ENCODE assay signal across 8 mouse cellular contexts in genomic region chr2:166153891-166154711, GRCm38 (mm10). TPM values are rescaled to one million over a fixed set of nuclear protein-coding genes. Genes with fewer than 3 reads are reported as not detected.
DNase-seq lines count a peak whose midpoint lies in the region; ATAC-seq and TF ChIP-seq lines count a peak whose summit lies in the region.

No protein-coding gene starts in this region.

- peaks cover 5% of the 10 kb centered on the region; the same call in 1 of the 2 replicates for H3K27me3 ChIP-seq in cerebellum, adult 2 months (ENCODE audit: control insufficient read depth, insufficient read depth, low read length)
- H3K27me3 ChIP-seq in embryonic facial prominence, embryonic 14.5 days (replicated peaks; ENCODE audit: control insufficient read depth, insufficient read depth, low read length), result no peaks in the 10 kb centered on the region
- no peaks in the 10 kb centered on the region for H3K27me3 ChIP-seq in intestine, embryonic 14.5 days (replicated peaks; ENCODE audit: control insufficient read depth, insufficient read depth, low read length)
- peaks cover 41% of the 10 kb centered on the region for H3K27me3 ChIP-seq in midbrain, embryonic 10.5 days (ENCODE audit: low read depth, poor library complexity, severe bottlenecking)

- TF ChIP-seq CTCF in cerebellum, adult 2 months (IDR thresholded peaks at IDR 0.05; ENCODE audit: borderline replicate concordance, insufficient read depth, low read depth, low read length), result no peak

- peak; percentile 20 for ATAC-seq in embryonic facial prominence, embryonic 14.5 days (ENCODE audit: low read depth)
- peak; percentile 12; the same call in 1 of the 2 replicates for ATAC-seq in intestine, embryonic 14.5 days (replicated peaks; ENCODE audit: low FRiP score, low TSS enrichment, low read depth)
- no peak for ATAC-seq in megakaryocyte progenitor cell, adult 5-6 weeks (replicated peaks; ENCODE audit: poor library complexity)

- H3K36me3 ChIP-seq in embryonic facial prominence, embryonic 14.5 days (ENCODE audit: control insufficient read depth, insufficient read depth, low read length), result no peaks in the 10 kb centered on the region
- H3K36me3 ChIP-seq in intestine, embryonic 14.5 days (ENCODE audit: control insufficient read depth, insufficient read depth, low read length), result no peaks in the 10 kb centered on the region
- no peaks in the 10 kb centered on the region; the same call in 1 of the 2 replicates for H3K36me3 ChIP-seq in midbrain, embryonic 10.5 days

- DNase-seq in cerebellum, adult 2 months, result peak in 1 of 2 experiments; percentile 17
- no peak for DNase-seq in cerebellum, adult 11 months
- DNase-seq in B cell, adult 2 months, result peak; percentile 4 to 17
- peak; percentile 58 for DNase-seq in embryonic facial prominence, embryonic 14.5 days (ENCODE audit: low spot score)
- peak; percentile 81 for DNase-seq in intestine, embryonic 14.5 days (ENCODE audit: low spot score)
- DNase-seq in midbrain, embryonic 10.5 days (ENCODE audit: low spot score), result peak; percentile 71
- no peak for DNase-seq in MN1 (ENCODE audit: low spot score)

- no peaks in the 10 kb centered on the region for H3K9me3 ChIP-seq in embryonic facial prominence, embryonic 14.5 days (ENCODE audit: control insufficient read depth, low read length)
- no peaks in the 10 kb centered on the region for H3K9me3 ChIP-seq in intestine, embryonic 14.5 days (ENCODE audit: control insufficient read depth, low read length)
- H3K9me3 ChIP-seq in midbrain, embryonic 10.5 days (replicated peaks), result no peaks in the 10 kb centered on the region

- peak overlapping the region; percentile 4 for H3K4me3 ChIP-seq in cerebellum, adult 2 months (replicated peaks; ENCODE audit: insufficient read depth, low read depth, low read length)
- peak overlapping the region; percentile 75 for H3K4me3 ChIP-seq in embryonic facial prominence, embryonic 14.5 days (ENCODE audit: low read depth, low read length)
- H3K4me3 ChIP-seq in intestine, embryonic 14.5 days (ENCODE audit: low read depth, low read length), result peak overlapping the region; percentile 71
- peak overlapping the region; percentile 84 for H3K4me3 ChIP-seq in midbrain, embryonic 10.5 days

- under 1% methylated on average over 51 of the region's 51 CpGs for WGBS in cerebellum, adult 2 months
- under 1% methylated on average over 38 of the region's 51 CpGs for WGBS in embryonic facial prominence, embryonic 14.5 days
- WGBS in intestine, embryonic 14.5 days, result under 1% methylated on average over 51 of the region's 51 CpGs
- WGBS in midbrain, embryonic 10.5 days, result 1% methylated on average over 51 of the region's 51 CpGs

- peak overlapping the region; percentile 91 for H3K9ac ChIP-seq in embryonic facial prominence, embryonic 14.5 days (ENCODE audit: low read depth, low read length)
- peak overlapping the region; percentile 88 for H3K9ac ChIP-seq in intestine, embryonic 14.5 days (ENCODE audit: low read length)

- H3K4me1 ChIP-seq in cerebellum, adult 2 months (ENCODE audit: control insufficient read depth, insufficient read depth, low read length), result peaks cover 6% of the 10 kb centered on the region; the same call in 1 of the 2 replicates
- H3K4me1 ChIP-seq in embryonic facial prominence, embryonic 14.5 days (ENCODE audit: control insufficient read depth, insufficient read depth, low read length), result peaks cover 64% of the 10 kb centered on the region
- H3K4me1 ChIP-seq in intestine, embryonic 14.5 days (replicated peaks; ENCODE audit: control insufficient read depth, insufficient read depth, low read length), result peaks cover 54% of the 10 kb centered on the region
- peaks cover 70% of the 10 kb centered on the region for H3K4me1 ChIP-seq in midbrain, embryonic 10.5 days

- peak overlapping the region; percentile 20; the same call in 1 of the 2 replicates for H3K27ac ChIP-seq in cerebellum, adult 2 months (ENCODE audit: insufficient read depth, low read length)
- H3K27ac ChIP-seq in embryonic facial prominence, embryonic 14.5 days (replicated peaks; ENCODE audit: low read depth, low read length), result peak overlapping the region; percentile 94
- H3K27ac ChIP-seq in intestine, embryonic 14.5 days (ENCODE audit: low read depth), result peak overlapping the region; percentile 96
- H3K27ac ChIP-seq in midbrain, embryonic 10.5 days (replicated peaks), result peak overlapping the region; percentile 94

- peak overlapping the region; percentile 89 for H3K4me2 ChIP-seq in embryonic facial prominence, embryonic 14.5 days (ENCODE audit: low read depth, low read length)
- H3K4me2 ChIP-seq in intestine, embryonic 14.5 days (ENCODE audit: low read length), result peak overlapping the region; percentile 93

- TF ChIP-seq POLR2A in cerebellum, adult 2 months (IDR thresholded peaks at IDR 0.05; ENCODE audit: borderline replicate concordance, insufficient read depth, low read length), result no peak

RNA-seq across cellular contexts. Expression of gene Sulf2, which starts 1.4 kb away (rescaled TPM):
- 39.2 and 40.0 TPM in 2 replicates for polyA plus RNA-seq in cerebellum, adult 2 months (2012; rRNA removed)
- 139 and 160 TPM in 2 replicates for polyA plus RNA-seq in embryonic facial prominence, embryonic 14.5 days (2014; fragmentation: Nextera tagmentation; extraction: Ambion mirVana)
- polyA plus RNA-seq in intestine, embryonic 14.5 days (2014; fragmentation: Nextera tagmentation; extraction: Ambion mirVana), result 134 TPM in 2 replicates
- polyA plus RNA-seq in midbrain, embryonic 10.5 days (2016; fragmentation: Nextera tagmentation; extraction: Ambion mirVana), result 62.5 and 74.5 TPM in 2 replicates
- 1.3 and 3.5 TPM in 2 replicates for total RNA-seq in megakaryocyte progenitor cell, adult 5-6 weeks (2015)
- total RNA-seq in megakaryocyte progenitor cell, adult 5-6 weeks (2017), result 0.88 and 1.5 TPM in 2 replicates

Comparison
In these comparisons a context has a peak if more than half of its experiments do, and no peak if none do; other contexts are left out.
1. DNase-seq: peak in B cell, adult 2 months (2 of 2), embryonic facial prominence, embryonic 14.5 days (single experiment), intestine, embryonic 14.5 days (single experiment) and midbrain, embryonic 10.5 days (single experiment); none in cerebellum, adult 11 months (single experiment) and MN1 (single experiment).
2. H3K27ac ChIP-seq: peak in every context shown above with its lines; median percentile 96 in intestine, embryonic 14.5 days; 94 in embryonic facial prominence, embryonic 14.5 days; 94 in midbrain, embryonic 10.5 days; 20 in cerebellum, adult 2 months.
3. H3K4me3 ChIP-seq: peak in every context shown above with its lines; median percentile 84 in midbrain, embryonic 10.5 days; 75 in embryonic facial prominence, embryonic 14.5 days; 71 in intestine, embryonic 14.5 days; 4 in cerebellum, adult 2 months.